Mouse (Mus musculus) cerebellum, adult 9-10 months (tissue): ENCODE measurements at regions not wholly inside any gene's neighbourhood (a gene's known extent, or its start where the extent isn't known, plus 50 kb on each side); places are given as distances from the start of the nearest gene placed in this dataset.

Experiments used
- DNase-seq: peaks from one replicate; pipeline ENCODE4 v3.0.0; 2022

DNA sequence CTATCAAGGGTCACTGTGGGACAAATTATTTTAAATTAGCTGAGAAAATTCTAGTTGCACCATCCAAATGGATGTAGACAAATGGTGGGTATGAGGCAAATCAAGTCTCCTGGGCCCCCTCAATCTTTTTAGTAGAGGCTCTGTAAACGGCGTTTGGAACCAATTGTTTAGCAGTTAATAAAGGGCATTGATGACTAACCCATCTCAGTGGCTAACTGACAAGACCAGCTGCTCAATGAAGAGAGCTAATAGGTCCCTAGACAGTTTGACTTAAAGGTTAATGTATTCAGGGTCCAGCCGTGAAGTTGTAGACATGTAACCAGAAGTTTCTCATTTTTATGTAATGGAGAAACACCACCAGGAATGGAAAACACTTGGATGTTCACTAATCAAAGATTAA lies 332.6 kb upstream of the Gm21961 start:
- DNase-seq, result no peak

DNA sequence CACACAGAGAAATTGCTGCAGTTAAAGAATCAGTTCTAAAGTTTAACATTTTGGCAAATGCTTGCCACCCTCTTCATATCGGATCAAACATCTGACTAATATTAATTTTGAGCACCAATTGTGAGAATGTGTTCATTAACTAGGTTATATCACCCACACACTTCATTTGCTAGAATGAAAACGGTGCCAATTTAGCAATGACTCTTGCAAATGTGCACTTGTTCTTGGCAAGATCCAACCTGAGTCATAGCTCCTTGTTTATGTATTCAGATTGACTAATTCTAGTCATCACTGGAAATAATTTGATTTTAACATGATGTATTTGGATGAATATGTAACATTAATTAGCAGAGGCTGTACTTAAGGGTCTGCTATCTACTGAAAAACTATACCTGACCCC lies 327.8 kb upstream of the Gm21961 start:
- peak; percentile 11 for DNase-seq

DNA sequence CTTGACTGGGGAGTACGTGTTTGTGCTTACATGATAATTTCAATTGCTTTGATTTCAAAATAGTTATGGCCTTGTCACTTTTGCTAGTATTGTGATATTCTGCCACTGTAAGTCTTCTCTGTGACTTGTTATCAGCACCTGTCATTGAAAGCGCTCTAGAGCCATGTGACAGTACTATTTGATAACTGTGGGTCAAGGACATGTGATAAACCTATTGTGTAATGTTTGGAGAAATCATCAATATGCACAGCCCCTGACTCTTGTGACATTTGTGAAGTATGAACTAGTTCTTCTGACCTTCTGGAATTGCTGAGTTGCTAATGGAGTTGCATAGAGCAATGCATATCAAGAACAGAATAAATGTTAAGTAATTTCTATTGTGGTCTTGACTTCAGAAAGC lies 319.4 kb upstream of the Gm21961 start:
- DNase-seq, result no peak

DNA sequence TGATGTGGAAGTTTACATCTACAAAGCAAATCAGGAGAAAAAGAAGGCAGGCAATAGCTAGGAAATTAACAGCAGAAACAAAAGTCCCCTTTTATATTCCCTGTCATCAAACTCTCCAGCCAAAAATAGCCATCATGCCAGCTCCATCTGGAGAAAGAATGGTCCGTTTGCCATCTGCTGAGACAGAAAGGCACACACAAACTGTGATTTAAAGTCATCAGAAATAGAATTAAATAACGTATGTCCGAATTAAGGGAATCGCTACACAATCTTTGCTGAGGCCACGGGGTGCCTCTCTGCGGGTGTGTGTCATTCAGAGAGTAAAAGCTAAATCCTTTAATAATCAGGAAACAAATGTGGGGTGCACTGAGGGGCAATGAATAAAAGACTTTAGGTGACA lies 293.4 kb upstream of the Gm21961 start:
- peak; percentile 50 for DNase-seq

DNA sequence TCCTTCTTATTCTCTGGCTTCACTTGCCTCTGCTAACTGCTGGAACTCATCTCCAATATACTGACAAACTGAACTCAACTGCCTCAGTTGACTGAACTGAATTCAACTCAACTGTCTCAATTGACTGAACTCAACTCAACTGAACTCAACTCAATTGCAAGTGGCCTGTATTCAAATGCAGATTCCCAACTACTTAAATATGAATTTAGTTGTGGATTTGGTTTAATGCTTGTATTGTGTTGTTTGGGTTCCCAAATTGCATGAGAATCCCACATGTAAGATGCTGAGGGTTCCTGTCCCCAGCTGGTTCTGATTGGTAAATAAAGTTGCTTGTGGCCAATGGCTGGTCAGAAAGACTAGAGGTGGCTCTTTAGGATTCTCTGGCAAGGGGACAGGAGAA lies 244.1 kb upstream of the Gm21961 start:
- DNase-seq, result no peak

DNA sequence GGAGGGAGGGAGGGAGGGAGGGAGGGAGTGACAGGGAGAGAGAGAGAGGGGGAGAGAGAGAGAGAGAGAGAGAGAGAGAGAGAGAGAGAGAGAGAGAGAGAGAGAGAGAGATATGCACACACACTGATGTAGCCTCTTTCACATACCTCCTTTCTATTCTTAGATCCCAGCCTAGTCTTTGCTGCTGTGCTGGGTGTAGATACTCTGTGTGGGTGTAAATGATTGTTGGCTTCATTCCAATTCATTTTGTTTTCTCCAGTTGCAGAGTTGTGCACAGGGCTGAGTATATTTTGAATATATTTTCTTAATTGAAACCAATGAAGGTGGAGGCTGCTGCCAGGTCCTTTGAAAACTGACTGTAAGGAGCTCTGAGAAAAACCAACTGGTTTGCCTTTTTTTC lies 207.8 kb upstream of the Gm21961 start:
- no peak for DNase-seq

DNA sequence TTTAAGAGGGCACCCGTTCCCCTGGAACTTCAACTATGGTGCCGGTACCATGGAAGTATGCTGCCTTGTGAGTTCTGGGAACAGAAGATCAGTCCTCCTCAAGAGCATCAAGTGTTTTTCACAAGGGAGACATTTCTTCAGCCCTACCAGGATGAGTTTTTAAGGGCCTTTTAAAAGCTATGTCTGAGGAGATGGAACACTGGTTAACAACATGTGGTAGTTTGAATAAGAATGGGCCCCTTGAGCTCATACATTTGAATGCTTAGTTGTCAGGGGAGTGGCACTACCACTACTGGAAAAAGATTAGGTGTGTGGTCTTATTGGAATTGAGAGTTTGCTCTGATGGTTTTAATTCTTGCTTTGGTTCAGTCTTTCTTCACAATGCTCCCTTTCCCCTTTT lies 203.2 kb upstream of the Gm21961 start:
- no peak for DNase-seq

DNA sequence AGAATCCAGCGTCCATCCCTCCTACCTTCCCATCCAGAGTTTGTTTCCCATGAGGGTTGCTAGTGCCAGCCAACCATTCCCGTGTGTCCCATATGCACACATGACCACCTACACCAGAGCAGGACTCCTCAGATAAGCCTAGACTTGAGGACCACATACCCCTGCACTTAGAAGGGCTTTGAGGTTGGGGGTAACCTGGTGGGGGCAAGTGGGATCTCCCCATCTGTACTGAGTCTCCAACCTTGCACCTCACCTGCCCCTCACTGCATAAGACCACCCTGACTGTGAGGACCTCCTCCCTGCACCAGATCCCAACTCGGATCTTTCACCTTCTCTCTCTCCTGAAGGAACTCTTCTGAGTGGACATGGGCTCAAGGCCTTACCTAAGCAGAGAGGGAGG lies 181.6 kb upstream of the Gm21961 start:
- DNase-seq, result no peak

DNA sequence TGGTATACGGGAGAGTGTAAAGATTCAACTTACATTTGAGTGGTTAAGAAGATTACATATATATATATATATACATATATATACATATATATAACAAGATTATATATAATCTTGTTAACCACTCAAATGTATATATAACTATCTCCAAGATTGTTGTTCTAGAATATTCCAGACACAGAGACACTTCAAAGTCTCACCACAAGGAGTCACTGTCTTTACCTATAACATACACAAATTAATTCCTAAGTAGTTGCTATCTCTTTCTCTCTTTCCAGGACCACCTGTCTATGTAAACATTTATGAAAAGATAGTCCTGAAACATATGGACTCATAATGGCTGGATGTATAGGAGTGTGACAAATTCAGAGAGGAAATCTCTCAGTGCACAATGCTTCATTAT lies 178.9 kb upstream of the Gm21961 start:
- peak; percentile 4 for DNase-seq
